Mouse (Mus musculus) right cerebral cortex, postnatal 25 days (tissue): ENCODE data around the gene Ube2e2.
A peak's percentile ranks its signal among the peaks of the same experiment; 100 is the strongest.

Experiments
- DNase-seq: peaks from one replicate; pipeline ENCODE4 v3.0.0; 2022

Gene Ube2e2

DNA sequence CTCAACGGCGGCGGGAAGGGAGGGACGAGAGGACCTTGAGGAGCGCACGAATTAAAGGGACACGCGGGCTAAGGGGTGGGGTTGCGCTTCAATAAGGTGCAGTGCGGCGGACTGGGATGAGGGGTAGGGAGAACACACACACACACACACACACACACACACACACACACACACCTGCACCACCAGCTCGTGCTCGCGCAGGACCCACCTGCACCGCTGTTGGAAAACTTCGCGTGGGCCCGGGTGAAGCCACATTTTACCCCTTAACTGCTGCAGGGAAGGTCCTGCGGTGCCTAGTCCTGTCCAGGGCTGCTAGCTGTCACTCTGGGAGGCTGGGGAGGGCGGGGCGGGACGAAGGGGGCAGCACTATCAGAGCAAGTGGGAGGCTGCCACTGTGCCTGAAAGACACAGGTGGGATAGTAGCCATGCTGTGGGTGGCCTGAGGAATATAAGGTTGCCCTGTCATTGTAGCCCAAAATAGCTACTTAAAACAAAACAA lies at the start of gene Ube2e2:
Ube2e2 (minus strand) TSS at position 321 of the 499 bp plus-strand sequence.
- no peak for DNase-seq

DNA sequence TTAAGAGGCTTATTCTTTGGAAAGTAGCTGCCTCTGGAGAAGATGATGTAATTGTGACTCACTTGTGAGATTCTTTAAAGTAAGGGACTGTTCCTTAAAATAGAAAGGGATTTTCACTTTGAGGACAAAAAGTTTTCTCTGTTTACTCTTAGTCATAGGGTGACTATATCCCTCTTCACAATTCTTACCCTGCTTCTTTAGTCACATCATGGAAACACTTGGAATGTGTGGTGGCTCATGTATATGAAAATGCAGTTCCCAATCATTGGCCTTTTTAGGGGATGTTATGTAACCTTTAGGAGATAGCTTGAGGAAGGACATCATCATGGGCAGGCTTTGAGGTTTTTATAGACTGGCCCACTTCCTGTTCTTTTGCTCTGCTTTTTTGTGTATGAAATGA lies 46.0 kb upstream of the Ube2e2 start:
- DNase-seq: no peak

DNA sequence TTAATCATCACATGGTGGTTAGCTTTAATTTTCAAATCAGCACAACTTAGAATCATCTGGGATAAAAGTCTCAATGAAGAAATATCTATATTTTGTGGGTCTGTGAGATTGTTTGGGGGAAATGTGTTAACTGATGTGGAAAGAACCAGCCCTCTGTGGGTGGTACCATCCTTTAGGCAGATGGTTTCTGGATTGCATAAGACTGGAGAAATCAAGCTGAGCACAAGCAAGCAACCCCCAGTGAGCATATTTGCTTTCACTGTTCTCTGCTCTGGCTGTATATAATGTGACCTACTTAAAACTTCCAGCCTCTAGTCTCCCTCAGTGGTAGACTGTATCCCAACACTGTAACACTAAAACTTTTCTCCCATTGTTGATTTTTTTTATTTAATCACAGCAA lies 9.5 kb upstream of the Ube2e2 start:
- DNase-seq: no peak

DNA sequence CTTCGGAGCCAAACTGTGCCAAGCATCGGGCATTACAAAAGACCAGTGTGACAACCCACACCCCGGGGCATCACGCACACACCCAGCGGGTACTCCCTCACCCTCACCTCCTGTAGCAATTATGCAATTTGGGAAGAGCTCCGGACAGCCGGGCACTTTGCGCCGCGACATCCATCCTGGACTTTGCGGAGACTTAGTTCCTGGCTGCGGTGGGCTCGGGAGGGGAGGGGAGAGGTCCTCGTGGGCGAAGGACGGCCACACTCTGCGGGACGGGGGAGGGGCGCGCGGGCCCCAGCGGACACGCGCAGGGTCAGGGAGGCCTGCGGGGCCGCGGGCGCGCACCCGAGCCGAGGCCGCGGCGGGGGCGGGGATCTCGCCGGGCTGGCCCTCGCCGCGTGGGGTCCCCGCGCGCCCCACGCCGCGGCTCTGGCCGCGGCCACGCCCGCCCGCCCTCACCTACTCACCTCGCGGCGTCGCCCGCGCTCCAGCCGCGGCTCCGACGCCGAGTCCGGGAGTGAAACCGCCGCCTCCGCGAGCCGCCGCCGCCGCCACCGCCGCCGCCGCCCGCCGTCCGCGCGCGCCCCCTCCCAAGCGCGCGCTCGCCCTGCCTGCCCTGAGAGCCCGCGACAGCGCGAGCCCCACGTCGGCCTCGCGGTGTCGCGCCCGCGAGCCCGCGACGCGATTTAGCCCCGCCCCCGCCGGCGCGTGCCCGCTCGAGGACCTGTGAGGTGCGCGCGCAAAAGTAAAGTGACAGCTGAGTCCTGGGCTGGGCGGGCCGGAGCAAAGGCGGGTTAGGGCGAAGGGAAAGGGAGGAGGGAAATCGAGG lies 733 bp downstream of the Ube2e2 start:
- DNase-seq: peak; percentile 89

DNA sequence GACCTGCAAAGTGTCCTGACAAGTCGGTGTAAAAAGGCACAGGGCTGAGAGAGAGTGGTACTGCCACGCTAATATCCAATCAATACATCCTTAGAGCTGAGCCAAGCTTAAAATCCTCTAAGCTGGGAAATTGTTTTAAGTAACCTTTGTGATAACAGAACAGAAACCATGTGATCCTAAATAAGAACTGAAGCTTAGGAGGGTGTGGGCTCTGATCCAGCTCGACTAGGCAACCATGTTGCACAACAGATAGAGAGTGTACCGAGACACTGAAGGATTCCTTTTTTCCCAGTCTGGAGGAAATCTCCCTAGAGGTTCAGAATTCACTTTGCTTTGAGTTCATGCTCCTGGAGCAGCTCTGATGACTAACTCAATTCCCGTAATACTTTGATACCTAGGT lies 4.5 kb downstream of the Ube2e2 start:
- no peak for DNase-seq

DNA sequence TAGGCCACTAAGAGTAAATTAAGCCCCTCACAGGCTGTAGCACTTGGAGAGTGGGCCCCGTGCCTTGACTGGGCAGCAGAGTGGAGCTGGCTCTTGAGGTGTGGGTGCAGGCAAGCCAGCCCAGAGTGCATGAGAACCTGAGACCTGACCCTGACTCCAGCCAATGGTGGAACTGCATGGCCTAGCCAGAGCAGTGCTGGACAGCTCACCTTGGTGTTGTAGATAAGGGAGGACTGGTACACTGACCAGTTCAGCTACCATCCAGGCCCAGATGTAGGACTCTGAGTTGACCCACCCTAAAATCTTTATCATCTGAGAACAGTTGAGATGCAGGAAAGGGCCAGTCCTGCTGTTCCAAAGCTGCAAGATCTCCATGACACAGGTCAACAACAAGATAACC lies 11.6 kb downstream of the Ube2e2 start:
- no peak for DNase-seq

DNA sequence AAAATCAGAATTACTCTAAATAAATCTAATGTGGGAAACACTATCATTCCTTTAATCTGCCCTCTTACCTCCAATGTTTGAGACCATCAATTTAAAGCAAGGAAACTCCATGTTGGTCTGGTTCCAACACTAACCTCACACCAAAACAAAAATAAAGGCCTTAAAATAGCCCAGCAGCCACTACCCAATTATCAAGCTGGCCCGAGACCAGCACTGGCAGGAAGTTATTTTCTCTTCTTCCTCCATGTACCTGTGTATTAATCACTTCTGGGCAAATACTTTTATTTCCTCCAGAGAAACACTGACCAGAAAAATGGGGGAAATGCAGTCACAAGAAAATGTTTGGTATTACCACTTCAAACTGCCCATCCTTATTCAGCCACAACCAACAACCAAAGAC lies 23.4 kb downstream of the Ube2e2 start:
- no peak for DNase-seq

DNA sequence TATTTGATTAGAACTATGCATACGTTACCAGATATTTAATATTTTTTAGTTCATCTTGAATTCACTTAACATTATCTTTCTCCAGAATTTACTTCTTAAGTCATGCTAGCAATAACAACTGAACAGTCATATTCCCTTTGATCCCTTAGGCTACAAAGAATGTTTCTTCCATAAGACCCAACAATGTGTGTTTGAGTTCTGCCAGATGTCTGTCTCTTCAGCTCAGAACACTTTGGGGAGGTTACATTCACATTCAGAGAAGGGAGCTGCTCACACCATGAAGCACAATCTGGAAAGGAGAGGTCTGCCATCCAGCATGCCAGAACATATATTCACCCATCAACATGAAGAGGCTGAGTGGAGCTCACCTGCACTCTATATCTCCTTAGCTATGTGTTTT lies 65.4 kb downstream of the Ube2e2 start:
- DNase-seq: no peak

DNA sequence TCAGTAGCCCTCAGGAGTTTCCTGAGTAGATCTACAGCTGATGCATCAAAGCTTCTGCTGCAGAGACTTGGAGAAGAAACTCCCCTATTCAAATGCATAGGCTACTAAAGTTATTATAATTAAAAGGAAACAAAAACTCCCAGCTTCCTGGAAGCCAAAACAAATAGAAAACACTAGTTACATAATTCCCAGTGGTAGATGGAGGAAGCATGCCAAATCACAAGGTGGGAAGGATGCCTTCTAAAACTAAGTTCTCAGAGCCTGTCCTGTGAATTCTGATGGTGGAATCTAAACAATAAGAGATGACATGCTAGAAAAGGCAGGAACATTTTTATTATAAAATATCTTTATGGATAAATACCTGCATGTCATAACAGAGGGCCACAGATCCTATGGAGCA lies 67.3 kb downstream of the Ube2e2 start:
- DNase-seq: no peak

DNA sequence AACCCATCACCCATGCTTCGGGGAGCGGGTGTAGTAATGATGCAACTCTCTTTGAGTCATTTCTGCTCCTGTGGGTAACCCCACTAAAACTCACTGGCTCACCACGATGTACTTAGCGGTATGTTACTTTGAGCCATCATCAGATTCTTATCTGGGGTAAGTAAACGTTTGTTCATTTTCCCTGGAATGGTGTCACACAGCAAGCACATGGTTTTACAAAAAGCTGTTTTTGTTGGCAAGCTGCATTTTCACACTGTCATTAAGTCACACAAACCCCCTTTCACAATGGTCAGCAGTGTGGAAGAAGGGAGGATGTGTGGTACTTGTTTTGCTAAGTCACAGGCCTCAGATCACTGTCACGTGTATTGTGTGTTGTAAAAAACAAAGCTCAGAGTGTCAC lies 73.4 kb downstream of the Ube2e2 start:
- DNase-seq: no peak

DNA sequence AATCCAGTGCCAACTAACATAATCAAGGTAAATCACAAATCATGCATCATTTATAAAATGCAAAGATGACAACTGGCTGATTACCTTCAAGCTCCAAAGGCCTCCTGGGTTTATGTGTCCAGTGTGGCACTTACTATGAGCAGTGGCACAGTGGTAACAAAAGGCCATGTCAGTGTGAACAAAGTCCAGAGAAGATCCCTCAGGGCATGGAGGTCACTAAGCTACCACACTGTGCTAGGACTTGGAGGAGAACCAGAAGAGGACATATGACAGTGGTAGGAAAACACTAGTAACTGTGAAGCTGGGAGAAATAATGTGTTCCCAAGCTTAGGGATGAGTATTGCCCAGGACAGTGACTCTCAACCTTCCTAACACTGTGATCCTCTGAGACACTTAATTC lies 97.2 kb downstream of the Ube2e2 start:
- no peak for DNase-seq

DNA sequence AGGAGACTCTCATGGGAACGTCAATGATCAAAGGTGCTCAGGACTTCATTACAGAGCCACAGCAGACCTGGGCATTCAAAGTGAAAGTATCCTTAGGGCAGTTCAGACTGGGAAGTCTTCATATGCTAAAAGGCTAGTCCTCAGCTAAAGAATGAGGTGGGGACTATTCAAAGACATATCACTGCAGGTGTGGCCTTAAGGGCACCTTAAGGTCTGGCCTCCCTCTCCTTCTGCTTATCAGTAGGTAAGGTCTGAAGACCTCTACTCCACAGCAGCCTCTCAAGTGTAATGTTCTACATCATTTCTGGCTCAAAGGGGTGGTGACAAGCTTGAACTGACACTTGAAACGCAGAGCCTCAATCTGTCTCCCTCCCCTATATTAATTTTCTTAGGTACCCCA lies 98.3 kb downstream of the Ube2e2 start:
- DNase-seq: no peak

DNA sequence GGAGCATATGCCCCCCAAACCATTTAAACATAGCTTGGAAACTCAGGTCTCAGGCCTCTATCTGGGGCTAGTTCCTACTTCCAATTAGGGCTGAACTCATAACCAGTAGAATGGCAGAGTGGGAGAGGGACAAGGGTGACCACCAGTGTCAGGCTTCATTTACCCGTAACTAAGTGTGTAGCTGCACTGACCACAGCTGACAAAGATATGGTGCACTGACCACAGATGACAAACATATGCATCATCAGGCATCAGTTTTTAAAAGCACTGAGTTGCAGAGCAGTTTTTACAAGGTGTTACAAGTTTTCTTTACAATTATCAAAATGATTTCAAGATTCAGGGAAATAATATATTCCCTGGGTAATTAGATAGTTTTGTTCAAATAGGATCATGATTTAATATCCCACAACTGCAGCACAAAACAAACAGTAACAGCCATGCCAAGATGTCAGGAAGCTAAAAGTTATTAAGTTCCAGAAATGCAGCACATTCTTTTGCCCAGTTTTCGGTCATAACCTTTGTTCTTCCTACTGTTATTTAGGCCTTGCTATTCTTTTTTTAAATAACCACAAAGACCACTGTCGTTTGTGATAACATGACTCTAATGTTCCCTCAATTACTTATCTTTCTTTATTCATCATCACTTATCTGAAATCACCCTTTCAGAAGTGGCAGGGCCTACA lies 114.9 kb downstream of the Ube2e2 start:
- no peak for DNase-seq

DNA sequence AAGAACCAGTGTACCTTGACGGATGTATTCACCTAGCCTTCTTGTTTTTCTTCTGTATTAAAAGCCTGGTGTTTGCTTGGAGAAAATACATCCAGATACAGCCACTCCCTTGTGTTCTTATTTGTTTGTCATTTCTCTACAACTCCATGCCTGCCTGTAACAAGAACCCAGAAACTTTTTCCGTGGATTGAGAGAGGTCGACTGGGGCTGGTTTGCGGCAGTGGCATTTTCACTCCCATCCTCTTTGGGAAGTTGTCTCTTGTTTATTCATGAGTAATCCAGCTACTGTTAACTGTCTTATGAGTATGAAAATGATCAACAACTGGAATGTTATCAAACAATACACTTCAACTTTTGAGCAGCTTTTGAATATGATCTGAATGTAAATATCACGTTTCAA lies 115.8 kb downstream of the Ube2e2 start:
- DNase-seq: no peak

DNA sequence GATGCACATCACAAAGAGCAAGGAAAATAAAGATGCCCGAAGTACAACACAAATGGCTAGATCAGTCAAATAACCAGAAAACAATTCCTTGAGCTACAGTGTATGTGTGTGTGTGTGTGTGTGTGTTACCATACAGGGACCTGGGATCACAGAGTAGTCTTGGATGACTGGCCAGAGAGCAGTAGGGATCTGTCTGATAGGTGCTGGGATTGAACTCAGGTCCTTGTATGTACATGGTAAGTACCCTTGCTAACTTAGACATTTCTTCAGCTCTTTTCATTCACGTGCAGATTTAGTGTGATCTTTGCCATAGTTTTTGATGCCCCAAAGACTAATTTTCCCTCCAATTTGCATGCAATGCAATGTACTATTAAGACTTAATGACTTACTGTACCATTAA lies 117.9 kb downstream of the Ube2e2 start:
- no peak for DNase-seq

DNA sequence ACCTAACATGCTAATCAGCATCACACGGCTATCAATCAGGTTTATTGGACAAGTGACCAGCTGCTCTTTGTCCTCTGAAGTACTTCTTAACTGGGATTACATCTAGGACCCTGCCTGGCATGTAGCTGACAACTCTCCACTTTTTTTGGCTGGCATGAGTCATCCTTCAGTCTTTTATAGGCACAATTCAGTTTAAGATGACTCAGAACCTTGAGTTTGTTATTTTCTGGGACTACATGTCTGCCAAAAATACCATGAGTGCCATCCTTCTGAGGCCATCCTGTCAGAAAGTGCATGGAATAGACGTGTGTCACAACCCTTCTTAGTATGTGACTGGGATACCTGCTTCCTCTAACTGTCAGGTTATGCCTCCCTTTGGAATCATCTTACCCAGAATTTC lies 120.3 kb downstream of the Ube2e2 start:
- DNase-seq: no peak

DNA sequence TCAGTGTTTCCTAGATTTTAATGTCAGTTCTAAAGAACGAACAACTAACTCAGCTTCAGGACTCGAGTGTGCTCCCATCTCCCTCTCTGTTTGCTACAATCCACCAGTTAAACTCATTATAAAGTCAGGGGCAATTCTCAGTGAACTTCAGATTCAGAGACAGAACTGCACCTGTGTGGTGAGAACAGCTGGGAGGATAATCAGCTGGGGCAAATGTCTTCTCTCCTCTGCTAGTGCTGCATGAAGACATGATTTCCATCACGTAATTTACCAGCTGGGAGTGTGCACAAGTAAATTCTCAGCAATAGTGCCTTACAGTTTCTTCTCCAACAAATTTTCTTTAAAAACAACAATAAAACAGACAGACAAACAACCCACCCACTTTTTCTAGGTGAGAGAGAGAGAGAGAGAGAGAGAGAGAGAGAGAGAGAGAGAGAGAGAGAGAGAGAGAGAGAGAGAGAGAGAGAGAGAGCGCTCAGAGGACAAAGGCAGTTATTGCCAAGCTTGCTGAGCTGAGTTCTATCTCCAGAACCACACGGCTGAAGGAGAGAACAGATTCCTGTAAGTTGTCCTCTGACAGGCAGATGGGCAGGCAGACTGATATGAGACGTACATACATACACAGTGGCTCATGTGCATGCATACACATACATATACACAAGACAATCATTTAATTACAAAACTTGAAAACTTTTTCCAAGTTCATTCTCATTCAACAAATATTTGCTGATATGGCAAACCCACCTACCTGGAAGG lies 134.3 kb downstream of the Ube2e2 start:
- no peak for DNase-seq

DNA sequence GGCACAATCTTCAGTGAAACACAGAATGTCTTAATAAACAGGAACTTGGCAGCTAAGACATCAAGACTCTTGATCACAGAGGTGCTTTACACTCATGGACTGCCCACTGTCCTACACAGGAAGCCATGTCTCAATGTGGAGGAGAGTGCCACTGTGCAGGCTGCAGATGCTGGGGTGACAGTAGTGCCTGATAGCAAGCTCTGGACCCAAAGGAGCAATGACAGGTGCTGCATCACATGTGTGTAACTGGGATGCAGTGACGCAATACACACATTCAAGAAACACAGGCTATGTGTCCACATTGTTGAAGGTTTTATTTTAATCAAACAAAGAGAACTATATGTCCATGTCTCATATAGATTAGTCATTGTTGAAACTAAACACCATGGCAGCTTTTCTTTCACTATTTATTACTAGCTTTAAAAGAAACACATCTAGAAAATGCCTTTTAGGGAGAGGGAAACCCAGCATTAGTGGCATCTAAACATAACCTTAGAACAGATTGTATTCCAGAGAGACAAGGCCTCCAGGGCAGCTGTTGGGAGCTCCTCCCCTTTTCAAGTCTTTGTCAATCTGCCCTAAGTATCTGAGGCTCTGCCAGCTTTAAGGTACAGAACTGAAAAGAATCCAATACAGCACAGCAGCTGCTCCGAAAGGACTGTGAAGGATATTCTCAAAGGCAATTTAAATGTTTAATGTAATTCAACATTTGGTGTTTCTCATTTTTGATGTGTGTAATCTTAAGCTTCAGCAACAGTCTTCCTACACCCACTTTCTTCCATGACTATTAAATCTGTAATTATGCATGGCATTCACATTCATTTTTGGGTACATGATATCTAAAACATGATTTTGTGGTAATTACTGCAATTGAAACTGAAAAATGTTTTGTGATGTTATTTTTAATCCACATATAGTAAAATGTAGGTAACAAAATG lies 135.2 kb downstream of the Ube2e2 start:
- peak; percentile 29 for DNase-seq

DNA sequence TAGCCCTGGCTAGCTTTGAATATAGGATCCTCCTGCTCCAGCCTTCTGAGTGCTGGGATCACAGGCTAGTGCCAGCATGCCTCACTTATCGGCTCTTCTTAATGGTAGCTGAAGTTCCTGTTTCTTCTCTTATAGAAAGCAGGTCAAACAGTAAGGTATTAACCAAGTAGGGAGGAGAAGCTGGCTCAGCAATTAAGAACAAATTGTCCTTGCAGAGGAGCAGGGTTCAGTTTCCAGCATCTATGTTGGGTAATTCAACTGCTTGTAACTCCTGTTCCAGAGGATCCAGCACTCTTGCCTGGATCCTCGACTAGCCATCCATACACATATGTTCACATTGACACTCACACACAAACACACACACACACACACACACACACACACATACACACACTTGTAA lies 136.1 kb downstream of the Ube2e2 start:
- no peak for DNase-seq

DNA sequence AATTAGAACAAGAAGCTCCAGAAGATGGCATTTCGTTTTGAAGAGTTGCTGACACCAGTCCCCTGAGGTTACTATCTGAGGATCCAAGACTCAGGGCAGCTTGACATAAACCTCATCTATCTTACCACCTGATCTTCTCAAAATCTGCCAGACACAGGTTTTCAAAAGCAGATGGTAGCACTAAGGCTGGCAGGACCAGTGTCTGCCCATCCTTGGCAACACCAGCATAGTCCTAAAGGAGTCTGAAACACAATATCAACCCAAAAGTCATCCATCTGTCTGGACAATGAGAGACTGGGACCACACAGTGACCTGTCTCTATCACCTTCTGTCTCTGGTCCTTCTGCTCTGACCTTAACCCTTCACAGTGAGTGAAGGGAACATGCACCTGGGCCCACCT lies 138.7 kb downstream of the Ube2e2 start:
- no peak for DNase-seq

DNA sequence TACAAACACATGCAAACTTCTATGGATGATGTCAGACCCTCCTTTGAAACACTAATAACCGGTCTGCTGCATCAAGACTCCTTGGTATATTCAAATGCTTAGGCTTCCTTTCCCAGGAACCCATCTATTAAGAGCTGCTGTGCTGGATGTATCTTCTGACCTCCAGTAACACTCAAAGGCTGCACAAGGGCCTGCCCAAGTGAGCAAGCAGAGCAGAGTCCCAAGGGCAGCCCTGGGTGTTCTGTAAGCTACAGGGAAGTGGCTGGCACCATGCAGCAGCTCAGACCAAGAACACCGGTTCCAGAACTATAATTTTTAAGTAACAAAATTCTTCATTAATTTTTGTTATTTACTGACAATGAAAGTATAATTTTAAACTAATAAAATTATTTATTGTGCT lies 139.5 kb downstream of the Ube2e2 start:
- DNase-seq: no peak

DNA sequence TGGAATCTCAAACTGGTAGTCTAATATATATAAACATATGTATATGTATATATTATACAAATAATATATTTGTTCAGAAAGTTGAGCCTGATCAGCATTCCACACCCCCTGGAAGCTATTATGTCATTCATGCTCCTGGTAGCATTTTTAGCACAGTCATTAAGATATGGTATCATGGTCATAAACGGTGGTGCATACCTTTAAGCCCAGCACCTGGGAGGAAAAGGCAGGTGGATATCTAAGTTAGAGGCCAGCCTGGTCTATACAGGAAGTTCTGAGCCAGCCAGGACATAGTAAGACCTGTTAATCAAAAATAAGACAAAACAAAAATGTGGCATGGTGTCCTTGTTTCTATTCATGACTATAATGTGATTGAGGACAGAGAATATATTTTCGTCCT lies 140.1 kb downstream of the Ube2e2 start:
- no peak for DNase-seq

DNA sequence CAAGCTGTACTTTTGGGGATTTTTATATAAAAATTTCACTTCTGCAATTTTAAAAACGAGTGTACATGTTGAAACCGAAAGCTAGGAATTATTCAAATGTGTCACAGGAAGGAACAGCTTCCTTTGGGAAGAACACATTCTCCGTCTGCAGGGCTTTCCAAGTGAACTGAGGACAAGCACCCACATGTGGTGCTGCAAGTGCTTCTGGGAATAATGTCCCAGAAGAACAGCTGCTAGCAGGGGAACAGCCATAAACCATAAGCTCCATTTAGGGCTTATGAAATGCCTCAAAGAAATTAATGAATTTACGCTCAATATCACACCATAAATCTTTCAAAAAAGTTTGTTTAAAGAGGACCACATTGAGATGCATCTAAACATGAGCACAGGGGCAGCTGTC lies 162.9 kb downstream of the Ube2e2 start:
- DNase-seq: peak; percentile 36
